Mouse (Mus musculus): Measurements from ENCODE around the gene Ttc24. TPM values are rescaled to one million over a fixed set of nuclear protein-coding genes. Genes with fewer than 3 reads are reported as not detected.

The Ttc24 gene
- total RNA-seq, 2 experiments from 2014 or later: not detected

GRCm38 (mm10) chr3:88082224-88082618, 4.1 kb upstream of the Ttc24 start:
- DNase-seq (ENCODE audit: low spot score): no peak
- intact Hi-C loops (cut with DNase I): no loop called here

GRCm38 (mm10) chr3:88081345-88082223, 3.5 kb upstream of the Ttc24 start, which contains the start of gene Iqgap3:
Gene Iqgap3 (plus strand): TSS chr3:88081971.
- DNase-seq (ENCODE audit: low spot score): peak; percentile 70
- intact Hi-C loops (cut with DNase I): no loop called here

- no peak for DNase-seq (ENCODE audit: low spot score)
- intact Hi-C loops (cut with DNase I): no loop called here
Measured at GRCm38 (mm10) chr3:88077441-88077840, 663 bp downstream of the Ttc24 start.

GRCm38 (mm10) chr3:88074766-88075165, 3.3 kb downstream of the Ttc24 start:
- DNase-seq (ENCODE audit: low spot score): no peak
- intact Hi-C loops (cut with DNase I): loop anchor here (5.0 kb wide), 1 partner anchor 47 kb away; the partner anchor contains the start of gene Hapln2

- intact Hi-C loops (cut with DNase I): loop anchor here (5.0 kb wide), 1 partner anchor 47 kb away; the partner anchor contains the start of gene Hapln2
- DNase-seq (ENCODE audit: low spot score): no peak
Measured at GRCm38 (mm10) chr3:88074351-88074750, 3.8 kb downstream of the Ttc24 start.

- intact Hi-C loops (cut with DNase I): loop anchor here (5.0 kb wide), 1 partner anchor 46 kb away; the partner anchor contains the start of gene Hapln2
- no peak for DNase-seq (ENCODE audit: low spot score)
Measured at GRCm38 (mm10) chr3:88073631-88074030, 4.5 kb downstream of the Ttc24 start.

- intact Hi-C loops (cut with DNase I): loop anchor here (1.0 to 5.0 kb wide), 3 partner anchors 44 to 136 kb away; partner anchors contain the start of gene Hapln2
- DNase-seq (ENCODE audit: low spot score): peak; percentile 63
Measured at GRCm38 (mm10) chr3:88071783-88072182, 6.3 kb downstream of the Ttc24 start.

GRCm38 (mm10) chr3:88068386-88068785, 9.7 kb downstream of the Ttc24 start:
- intact Hi-C loops (cut with DNase I): no loop called here

GRCm38 (mm10) chr3:88057902-88058696, 20.0 kb downstream of the Ttc24 start, which contains the start of gene Naxe:
Gene Naxe (minus strand): TSS chr3:88058495.
- intact Hi-C loops (cut with DNase I): no loop called here

More at GRCm38 (mm10) chr3:88068386-88068785, 9.7 kb downstream of the Ttc24 start:
- no peak for DNase-seq (ENCODE audit: low spot score)

GRCm38 (mm10) chr3:88057030-88057429, 21.1 kb downstream of the Ttc24 start:
- no peak for DNase-seq (ENCODE audit: low spot score)
- intact Hi-C loops (cut with DNase I): no loop called here

More at GRCm38 (mm10) chr3:88057902-88058696, 20.0 kb downstream of the Ttc24 start, which contains the start of gene Naxe:
- peak; percentile 71 for DNase-seq (ENCODE audit: low spot score)

- intact Hi-C loops (cut with DNase I): no loop called here
- no peak for DNase-seq (ENCODE audit: low spot score)
Measured at GRCm38 (mm10) chr3:88049532-88049931, 28.6 kb downstream of the Ttc24 start.

- intact Hi-C loops (cut with DNase I): no loop called here
- DNase-seq (ENCODE audit: low spot score): peak; percentile 70
Measured at GRCm38 (mm10) chr3:88042661-88043421, 35.3 kb downstream of the Ttc24 start, which contains the start of gene Gpatch4. Gene Gpatch4 (plus strand): TSS chr3:88043108.

GRCm38 (mm10) chr3:88035561-88036293, 42.4 kb downstream of the Ttc24 start:
- intact Hi-C loops (cut with DNase I): no loop called here
- no peak for DNase-seq (ENCODE audit: low spot score)

GRCm38 (mm10) chr3:88033506-88033905, 44.6 kb downstream of the Ttc24 start:
- intact Hi-C loops (cut with DNase I): no loop called here

GRCm38 (mm10) chr3:88030608-88031395, 47.3 kb downstream of the Ttc24 start:
- peak; percentile 20 for DNase-seq (ENCODE audit: low spot score)
- intact Hi-C loops (cut with DNase I): no loop called here

More at GRCm38 (mm10) chr3:88033506-88033905, 44.6 kb downstream of the Ttc24 start:
- DNase-seq (ENCODE audit: low spot score): no peak

GRCm38 (mm10) chr3:88027434-88028186, 50.5 kb downstream of the Ttc24 start, which contains the start of gene Hapln2:
Gene Hapln2 (minus strand): TSS chr3:88027583.
- intact Hi-C loops (cut with DNase I): loop anchor here (5.0 kb wide), 1 partner anchor 45 kb away; no protein-coding TSS in a partner anchor
- no peak for DNase-seq (ENCODE audit: low spot score)

GRCm38 (mm10) chr3:88026823-88027222, 51.3 kb downstream of the Ttc24 start:
- DNase-seq (ENCODE audit: low spot score): no peak
- intact Hi-C loops (cut with DNase I): loop anchor here (5.0 kb wide), 1 partner anchor 45 kb away; no protein-coding TSS in a partner anchor
